Mouse (Mus musculus) frontal cortex, adult (tissue): ENCODE data around the gene 4933428G20Rik.

ENCODE experiments used
- ATAC-seq: cut with Nextera tagmentation; 2 replicates; pipeline ENCODE4 v1.9.2; 2017; ENCODE audit warnings: mild to moderate bottlenecking, moderate library complexity, mixed read lengths; ENCODE audit not compliant: low TSS enrichment

Gene 4933428G20Rik

DNA sequence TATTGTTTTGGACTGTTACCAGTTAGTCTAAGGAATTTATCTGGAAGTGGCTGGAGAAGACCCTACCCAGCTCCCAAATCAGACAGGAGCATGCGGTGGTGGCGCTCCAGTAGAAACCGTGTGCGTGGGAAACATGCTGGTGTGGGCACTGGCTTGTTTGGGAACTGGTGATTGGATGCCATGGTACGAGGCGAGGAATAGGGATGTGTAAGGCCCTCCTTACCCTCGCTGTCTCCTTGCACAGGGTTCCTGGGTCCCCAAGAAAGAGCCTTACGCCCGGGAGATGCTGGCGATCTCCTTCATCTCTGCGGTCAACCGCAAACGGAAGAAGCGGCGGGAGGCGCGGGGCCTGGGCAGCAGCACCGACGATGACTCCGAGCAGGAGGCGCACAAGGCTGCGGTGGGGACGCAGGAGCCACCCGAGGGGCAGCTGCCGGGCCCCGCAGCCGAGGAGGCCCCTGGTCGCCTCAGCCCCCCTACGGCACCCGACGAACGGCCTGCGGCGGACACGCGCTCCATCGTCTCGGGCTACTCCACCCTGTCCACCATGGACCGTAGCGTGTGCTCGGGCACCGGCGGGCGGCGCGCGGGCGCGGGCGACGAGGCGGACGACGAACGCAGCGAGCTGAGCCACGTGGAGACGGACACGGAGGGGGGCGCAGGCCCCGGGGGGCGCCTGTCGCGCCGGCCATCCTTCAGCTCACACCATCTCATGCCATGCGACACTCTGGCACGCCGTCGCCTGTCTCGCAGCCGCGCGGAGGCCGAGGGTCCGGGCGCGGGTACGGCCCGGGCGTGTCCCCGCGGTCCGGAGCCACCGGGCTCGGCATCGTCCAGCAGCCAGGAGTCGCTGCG lies at the start of gene 4933428G20Rik:
Gene 4933428G20Rik, minus strand, starts transcription at position 476 of the 855 bp plus-strand sequence.
- peak; percentile 36; the same call in 1 of the 2 replicates for ATAC-seq

DNA sequence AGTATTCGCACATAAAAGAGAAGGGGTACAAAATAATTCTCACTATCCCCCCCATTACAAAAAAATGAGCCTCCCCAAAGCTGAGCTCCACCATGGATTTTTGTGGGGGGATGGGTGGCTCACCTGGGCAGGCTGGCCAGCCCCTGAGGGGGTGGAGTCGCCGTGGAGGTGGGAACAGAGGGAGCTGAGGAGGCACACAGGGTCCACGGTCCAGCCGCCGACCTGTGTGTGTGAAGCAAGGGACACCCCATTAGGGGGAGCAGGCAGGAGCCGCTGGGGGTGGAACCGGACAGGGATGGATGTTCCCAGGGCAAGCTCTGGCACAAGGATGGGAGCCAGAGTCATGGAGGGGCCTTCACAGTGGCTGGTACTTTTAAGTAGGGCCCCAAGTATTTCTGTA lies 48.6 kb upstream of the 4933428G20Rik start:
- ATAC-seq: no peak

DNA sequence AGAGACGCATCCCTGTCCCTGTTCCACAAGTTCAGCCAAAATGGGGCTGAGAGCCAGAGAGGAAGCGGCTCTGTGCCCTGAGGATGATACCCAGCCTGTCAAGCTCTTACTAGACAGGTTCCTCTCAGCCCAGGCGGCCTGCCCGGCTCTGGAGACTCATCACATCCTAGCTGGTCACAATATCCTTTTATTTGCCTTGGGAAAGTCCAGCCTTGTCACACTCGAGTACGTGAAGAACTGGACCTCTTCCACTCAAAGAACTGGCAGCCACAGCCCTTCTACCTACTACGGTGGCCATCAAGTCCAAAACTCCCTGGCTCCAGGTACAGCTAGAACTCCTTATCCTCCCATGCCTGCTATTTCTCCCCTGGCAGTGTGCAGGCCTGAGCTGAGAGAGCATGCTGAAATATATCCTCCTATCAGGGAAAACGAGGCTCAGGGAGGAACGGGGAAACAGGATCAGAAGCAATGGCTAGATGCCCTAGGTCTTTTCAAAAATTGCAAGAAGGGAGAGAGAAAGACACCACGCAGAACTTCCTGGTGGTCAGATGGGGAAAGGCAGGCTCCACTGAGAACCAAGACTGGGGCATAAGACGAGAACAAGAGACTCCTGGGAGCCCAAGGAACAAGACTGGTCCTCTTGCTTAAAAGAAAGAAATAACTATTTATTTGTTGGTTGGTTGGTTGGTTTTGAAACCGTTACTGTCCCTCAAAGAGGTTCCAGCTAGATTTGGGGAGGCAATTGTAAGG lies 48.0 kb upstream of the 4933428G20Rik start:
- no peak for ATAC-seq

DNA sequence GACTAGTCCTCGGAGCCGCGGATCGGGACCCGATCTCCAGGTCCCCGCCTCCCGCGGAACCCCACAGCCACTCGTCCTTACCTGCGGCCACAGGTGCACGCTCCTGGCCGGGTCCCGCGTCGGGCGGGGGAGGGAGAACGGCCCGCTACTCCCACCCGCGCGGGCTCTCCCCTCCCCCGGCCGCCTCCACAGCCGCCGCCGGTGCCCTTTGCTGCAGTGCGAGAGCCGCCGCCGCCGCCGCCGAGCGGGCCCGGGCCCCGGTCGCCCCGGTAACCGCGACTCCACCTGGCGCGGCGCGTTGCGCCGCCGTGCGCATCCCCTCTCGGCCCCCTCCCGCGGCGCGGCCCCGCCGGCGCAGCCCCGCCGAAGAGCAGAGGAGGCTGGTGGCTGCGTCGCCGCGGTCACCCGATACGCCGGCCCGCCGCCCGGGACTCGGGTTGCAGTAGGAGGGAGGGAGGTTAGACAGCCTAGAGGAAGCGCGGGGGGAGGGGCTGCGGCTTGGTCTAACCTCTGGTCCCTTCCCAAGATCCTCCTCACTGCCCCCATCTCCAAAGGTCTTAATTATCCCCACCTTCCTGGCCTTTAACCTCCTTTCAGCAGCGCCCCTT lies 46.8 kb upstream of the 4933428G20Rik start:
- peak; percentile 17; the same call in 1 of the 2 replicates for ATAC-seq

DNA sequence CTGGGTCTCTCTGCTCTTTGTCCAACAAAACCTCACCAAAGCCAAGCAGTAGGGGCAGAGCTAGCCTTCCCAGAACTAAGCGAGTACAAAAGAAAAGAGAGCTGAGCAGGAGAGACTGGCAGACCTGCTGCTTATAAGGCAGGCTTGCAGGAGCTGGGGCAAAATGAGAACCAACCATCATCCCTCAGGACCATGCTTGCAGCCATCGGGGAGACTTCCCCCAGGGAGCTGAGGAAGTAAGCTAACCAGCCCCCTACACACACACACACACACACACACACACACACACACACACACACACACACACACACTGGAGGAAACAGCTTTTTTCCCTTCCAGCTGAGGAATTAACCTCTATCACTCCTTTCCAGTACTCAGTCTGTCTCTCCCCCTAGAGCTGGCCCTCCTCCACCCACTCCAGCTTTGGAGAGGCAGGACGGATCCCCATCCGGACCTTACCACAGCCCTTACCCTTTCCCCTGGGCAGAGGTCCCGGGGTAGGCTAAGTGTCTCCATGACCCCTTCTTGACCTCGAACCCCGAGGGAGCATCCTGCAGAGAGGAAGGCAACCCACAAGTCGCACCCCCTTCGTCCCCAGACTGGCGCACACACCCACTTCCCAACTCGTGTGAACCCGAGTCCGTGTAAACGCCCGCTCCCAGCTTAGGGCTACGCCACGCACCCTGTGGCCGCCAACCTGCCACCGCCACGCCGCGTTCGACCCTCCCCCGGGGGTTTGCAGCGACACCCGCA lies 45.8 kb upstream of the 4933428G20Rik start:
- ATAC-seq: no peak

DNA sequence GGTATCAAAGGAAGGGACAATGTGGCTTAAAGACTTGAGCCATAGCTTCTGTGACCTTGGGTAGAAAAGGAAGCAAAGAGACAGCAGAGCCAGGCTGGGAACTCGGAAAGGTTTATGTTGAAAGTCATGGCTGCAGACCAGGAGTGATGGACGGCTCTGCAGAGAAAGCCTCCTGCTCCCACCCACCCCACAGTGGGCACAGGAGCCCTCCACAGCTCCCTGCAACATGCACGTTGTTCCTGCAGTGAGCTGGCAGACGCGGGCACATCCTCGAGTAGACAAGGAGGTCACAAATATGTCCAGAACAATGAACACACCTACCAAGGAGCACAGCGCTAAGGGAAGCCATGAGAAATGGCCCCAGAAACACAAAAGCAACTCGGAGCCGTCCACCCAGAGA lies 43.7 kb upstream of the 4933428G20Rik start:
- ATAC-seq: no peak

DNA sequence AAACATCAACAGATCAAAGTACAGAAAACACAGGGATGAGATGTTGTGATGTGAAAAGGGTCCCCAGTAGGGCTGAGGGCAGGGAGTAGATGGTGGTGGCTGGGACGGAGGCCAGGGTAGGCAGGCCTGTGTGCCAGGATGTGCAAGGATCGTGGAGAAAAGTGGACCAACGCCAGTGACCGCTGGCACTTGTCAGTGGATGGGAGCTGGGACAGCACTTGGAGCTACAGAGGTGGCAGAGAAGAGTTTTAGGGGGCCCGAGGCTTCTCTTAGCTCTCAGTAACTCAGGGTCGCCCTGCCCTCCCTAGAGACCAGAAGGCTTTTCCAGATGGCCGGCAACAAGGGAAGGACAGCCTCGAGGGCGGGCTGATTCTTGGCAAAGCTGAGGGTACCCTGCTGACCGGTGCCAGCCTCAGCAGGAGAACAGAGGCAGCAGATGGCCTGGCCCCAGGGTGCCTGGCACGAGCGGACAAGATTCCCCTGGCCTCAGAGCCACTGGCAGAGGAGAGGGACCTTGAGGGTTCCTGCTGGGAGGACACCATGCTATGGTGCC lies 43.1 kb upstream of the 4933428G20Rik start:
- ATAC-seq: peak; percentile 18; the same call in 1 of the 2 replicates

DNA sequence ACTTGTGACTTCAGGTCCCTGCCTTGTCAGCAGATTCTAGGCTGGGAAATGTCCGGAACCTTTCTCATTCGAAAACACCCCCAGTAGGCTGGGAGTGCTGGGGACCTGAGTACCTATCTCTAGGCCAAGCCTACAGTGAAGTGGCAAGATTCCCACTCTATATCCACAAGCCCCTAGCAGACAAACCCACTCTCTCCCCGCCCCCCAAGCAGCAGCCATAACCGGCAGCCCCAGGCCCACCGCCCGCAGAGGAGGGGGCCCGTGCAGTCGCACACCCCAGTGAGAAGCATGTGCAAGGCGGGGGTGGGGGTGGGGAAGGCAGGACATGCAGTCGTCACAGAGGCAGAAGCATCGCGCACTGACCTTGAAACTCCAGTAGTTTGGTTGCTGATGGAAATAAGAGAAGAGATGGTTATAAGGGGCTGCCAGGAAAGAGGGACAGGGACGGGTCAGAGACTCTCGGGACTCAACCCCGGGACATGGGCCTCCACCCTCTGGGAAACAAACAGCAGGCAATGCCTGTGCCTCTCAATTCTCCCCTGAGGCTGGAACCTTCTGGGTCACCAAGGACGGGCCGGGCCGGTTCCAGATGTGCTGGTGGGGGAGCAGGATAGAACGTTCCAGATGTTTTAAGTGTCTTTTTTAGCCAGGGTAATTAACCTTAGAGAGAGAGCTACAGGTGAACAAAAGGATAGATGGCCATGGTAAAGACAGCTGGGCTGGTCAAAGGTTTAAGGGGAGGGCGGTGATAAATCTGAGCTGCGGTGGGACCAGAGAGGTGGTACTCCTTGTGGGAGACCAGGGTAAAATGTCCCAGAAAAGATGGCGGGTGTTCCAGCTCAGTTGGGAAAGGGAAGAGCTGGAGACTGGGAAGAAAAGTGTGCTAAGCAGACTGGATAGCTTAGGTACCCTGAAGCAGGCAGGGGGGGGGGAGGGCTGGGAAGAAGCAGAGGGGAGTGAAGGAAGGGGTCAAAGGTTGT lies 42.3 kb upstream of the 4933428G20Rik start:
- ATAC-seq: no peak

DNA sequence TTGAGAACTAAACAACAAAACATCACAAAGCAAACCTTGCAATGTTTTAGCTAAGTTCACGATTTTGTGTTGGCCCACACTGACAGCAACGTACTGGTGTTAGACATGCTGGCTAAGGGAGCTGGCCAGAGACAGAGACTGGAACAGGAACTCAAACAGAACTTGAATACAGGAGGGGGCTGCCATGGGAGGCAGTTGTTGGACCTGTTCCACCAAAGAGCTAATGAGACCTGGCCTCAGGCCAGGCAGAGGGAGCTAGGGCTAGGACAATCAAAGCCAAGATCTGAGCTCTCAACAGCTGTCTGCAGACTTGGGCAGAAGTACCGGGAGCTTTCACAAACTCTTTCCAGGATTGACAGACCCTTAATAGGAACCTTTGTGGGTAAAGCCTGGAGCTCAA lies 40.5 kb upstream of the 4933428G20Rik start:
- no peak for ATAC-seq

DNA sequence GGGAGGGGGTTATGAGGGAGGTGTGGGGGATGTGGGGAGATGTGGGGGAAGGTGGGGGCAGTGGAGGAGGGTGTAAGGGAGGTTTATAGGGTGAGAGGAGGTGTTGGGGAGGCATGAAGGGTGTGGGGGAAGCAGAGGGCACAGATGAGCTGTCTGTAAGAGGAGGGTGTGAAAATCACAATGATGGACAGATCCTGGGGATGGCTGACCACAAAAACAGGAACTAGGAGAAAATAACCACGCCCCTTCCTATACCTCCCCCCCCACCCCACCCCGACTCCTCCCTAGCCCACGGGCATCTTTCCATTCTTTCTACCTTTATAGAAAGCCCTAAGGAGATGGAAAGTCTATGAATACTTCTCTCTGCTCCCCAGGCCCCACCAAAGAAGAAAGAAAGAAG lies 40.0 kb upstream of the 4933428G20Rik start:
- no peak for ATAC-seq

DNA sequence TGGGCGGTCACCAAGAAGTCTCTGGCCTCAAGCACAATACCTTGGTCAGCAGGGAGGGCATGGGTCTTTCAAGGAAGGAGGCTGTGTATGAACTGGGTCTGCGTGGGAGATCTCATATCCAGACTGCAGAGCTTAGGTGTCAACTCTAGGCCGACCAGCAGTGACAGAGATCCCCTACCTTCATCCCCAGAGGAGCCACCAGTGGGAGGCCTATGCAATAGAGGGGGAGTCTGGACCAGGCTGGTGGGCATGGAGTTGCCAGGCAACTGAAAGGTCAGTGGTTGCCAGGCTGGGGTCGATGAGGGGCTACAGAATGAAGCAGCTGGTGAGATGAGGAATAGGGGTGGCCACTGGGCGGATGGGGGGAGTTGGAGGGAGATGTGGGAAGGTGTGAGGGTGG lies 39.5 kb upstream of the 4933428G20Rik start:
- ATAC-seq: no peak

DNA sequence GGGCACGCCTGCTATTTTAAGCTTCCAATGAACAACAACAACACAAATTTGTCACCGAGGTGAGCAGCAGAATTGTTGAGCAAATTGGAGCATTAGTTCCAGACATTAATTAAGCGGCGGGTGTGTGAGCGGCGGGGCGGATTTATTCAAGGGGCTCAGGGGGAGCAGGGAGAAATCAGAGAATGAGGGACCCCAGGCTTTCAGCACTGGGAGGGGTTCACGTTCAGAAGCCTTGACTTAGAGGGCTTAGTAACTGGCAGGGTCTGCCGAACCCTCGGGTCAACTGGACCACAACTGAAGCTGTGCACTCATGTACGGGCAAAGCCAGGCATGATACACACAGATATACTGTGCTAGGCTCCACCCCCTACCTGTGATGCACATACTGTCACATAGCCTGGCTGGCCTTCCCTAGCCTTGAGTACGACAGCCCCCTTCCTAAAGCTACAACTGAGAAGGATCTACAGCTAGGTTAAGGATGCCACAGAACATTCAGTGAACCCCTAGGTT lies 37.5 kb upstream of the 4933428G20Rik start:
- no peak for ATAC-seq

DNA sequence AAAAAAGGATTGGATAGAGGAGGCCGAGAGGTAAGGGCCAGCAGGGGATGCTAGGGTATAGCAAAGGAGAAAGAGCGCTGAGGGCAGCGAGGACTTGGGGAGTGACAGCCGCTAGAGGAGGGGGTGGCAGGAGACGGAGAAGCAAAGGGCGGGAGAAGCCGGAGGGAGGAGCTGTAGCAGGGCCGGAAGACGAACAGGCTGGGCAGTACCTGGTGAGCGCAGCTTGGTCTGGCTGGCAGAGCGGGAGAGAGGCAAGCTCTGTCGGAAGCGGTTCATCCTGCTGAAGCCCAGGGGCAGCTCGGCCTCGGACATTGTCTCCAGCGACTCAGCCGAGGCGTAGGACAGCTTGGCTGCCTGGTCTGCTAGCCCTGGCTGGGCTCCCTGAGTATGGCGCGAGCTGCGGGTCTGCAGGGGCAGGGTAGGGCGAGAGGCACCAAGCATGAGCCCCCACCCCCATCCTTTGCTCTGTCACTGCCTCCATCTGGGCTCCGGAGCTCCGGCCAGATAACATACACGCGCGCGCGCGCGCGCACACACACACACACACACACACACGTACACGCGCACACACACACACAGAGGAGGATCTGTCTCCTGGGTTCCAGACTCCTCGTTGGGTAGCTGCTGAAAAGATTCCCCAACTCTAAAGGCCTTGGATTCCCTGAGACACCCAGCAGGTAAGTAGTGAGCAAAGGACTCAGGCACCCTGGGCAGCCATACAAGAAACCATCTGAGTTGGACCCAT lies 36.9 kb upstream of the 4933428G20Rik start:
- peak; percentile 14; the same call in 1 of the 2 replicates for ATAC-seq

DNA sequence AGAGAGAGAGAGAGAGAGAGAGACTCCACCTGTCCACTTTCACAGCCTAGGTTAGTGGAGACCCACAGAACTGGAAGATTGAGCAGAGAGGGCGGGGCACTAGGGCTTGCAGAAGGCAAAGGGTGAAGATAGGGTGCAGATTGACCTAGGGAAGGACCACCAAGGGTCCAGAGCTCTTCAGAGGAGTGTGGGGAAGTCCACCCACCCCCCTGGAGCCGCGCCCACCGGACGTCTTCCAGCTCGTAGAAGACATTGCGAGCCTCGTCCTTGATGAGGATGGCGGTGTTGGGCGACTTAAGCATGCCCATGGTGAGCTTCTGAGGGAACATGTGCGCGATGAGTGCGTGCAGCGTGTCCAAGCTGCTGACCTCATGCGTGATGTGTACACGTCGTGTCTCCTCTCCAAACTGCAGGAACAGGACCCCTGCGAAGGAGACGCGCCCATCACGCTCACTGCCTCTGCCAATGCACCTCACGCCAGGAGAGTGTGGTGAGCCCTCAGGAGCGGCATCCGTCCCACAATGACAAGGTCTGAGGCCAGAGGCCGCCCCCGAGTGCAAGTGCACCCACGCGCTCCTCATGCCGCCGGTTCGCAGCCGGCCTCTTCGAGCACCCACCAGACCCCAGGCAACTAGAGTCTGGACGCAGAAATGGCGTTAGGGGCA lies 36.1 kb upstream of the 4933428G20Rik start:
- no peak for ATAC-seq

DNA sequence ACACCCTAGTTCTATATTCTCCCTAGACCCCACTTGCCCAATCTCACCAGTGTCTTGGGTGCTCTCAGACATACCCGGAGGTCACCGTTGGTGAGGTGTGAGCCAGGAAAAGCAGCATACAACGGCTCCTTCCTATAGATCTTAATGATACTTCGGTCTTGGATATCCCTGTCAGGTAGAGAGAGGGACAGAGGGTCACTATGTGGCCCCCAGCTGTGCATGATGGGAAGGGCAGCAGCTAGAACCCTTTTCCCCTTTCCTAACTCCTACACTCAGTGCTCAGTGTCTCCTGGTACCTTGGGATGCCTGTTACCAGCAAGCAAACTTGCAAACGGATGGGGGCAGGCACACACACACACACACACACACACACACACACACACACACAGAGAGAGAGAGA lies 35.5 kb upstream of the 4933428G20Rik start:
- ATAC-seq: no peak

DNA sequence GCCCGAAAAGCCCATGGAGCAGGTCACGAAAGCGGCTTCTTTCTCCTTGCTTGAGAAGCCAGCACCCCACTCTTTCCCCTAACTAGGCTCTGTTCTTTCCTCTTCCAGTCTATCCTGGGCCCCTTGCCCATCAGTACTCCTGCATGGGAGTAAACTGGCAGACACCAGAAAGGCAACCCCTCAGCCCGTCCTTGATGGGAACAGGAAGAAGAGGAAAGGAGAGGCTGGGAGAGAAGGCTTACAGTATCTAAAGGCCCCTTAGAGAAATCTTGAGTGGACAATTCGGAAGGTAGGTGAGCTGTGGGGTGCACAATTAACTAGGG lies 35.1 kb upstream of the 4933428G20Rik start:
- peak; percentile 25 for ATAC-seq

DNA sequence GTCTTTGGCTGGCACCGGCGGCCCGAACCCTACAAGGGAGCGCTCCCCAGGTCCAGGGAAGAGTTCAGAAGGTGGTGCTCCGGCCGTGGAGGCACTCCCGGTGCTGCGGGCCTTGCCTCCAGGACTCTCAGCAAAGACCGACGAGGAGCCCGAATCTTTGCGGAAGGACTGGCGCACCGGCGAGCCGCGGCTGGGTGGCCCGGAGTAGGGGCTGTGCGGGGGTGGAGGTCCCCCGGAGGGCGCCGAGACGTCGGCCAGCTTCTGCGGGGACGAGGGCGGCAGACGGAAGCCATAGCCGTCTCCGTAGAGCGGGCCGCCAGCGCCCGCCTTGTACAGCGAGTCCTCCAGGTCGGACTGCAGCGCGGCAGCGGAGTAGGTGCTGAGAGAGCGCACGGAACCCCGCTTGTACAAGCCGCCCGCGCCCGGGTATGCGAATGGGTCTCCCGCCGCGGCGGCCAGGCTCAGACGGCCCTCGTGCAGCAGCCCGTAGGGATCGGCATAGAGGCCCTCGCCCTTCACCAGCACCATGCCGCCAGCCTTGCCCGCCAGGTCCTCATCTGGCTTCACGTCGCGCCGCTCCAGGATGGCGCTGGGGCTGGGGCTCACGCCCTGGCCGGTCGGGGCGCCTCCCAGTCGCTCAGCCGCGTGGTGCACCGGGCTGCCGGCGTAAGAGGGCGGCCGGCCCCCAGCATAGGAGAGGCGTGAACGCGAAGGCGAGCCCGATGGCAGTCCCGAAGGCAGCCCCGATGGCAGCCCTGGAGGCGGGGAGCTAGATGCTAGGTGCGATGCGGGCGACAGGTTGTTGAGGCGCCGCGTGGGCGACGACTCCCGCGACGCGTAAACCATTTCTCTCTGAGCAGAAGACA lies 34.5 kb upstream of the 4933428G20Rik start:
- ATAC-seq: peak; percentile 14

DNA sequence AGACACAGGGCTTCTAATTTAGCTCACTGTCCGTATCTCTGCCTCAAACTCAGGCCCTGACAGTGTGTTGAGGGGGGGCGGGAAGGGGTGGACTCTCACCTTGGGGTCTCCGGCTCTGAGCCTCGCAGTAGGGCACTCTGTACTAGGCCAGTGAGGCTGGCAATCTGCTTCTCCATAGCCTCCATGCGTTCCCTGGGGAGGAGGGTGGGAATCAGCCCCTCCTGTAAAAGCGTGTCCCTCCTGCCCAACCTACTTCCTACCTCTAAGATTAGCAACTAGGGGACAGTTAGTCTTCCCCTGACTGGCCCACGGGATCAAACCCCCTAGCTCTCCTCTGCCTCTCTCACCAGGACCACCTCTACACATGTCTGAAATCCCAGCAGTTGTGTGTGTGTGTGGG lies 33.5 kb upstream of the 4933428G20Rik start:
- ATAC-seq: no peak
